Mouse (Mus musculus) liver, embryonic 12.5 days (tissue): ENCODE data around the gene Akap12. TPM values are rescaled to one million over a fixed set of nuclear protein-coding genes. Genes with fewer than 3 reads are reported as not detected.

ENCODE experiments used
- ATAC-seq: fragments of 200-750 bp; cut with Nextera tagmentation; 2 replicates; pipeline ENCODE4 v1.8.0; 2017; ENCODE audit warnings: moderate number of reproducible peaks, mild to moderate bottlenecking, moderate library complexity
- H3K27ac ChIP-seq: fragments of 300-500 bp; sonication (generic); 2 replicates; pipeline ENCODE4 v1.5.1; 2016; ENCODE audit warnings: mild to moderate bottlenecking
- H3K27me3 ChIP-seq: fragments of 300-500 bp; sonication (generic); replicated peaks from 2 replicates; pipeline ENCODE4 v1.6.1; 2016; ENCODE audit warnings: mild to moderate bottlenecking, moderate library complexity
- H3K36me3 ChIP-seq: fragments of 300-500 bp; sonication (generic); 2 replicates; pipeline ENCODE4 v1.6.1; 2016; ENCODE audit warnings: mild to moderate bottlenecking, moderate library complexity
- H3K4me1 ChIP-seq: fragments of 300-500 bp; sonication (generic); 2 replicates; pipeline ENCODE4 v1.6.1; 2016
- H3K4me2 ChIP-seq: fragments of 300-500 bp; sonication (generic); 2 replicates; pipeline ENCODE4 v1.6.1; 2016; ENCODE audit warnings: mild to moderate bottlenecking, moderate library complexity
- H3K4me3 ChIP-seq: fragments of 300-500 bp; sonication (generic); 2 replicates; pipeline ENCODE4 v1.5.1; 2016; ENCODE audit warnings: mild to moderate bottlenecking, moderate library complexity
- H3K9ac ChIP-seq: fragments of 300-500 bp; sonication (generic); 2 replicates; pipeline ENCODE4 v1.6.1; 2016; ENCODE audit warnings: mild to moderate bottlenecking, moderate library complexity
- H3K9me3 ChIP-seq: fragments of 300-500 bp; sonication (generic); replicated peaks from 2 replicates; pipeline ENCODE4 v1.6.1; 2016; ENCODE audit warnings: mild to moderate bottlenecking, moderate library complexity
- WGBS: fragments of 180-500 bp; shearing (Covaris S2); methylation state at CpG from one replicate; pipeline ENCODE4 v1.1.7; 2016; ENCODE audit not compliant: insufficient replicate concordance; 5-methylcytosine and 5-hydroxymethylcytosine counted together
- polyA plus RNA-seq: library from polyadenylated mRNA; unstranded; fragments of >200 nt; fragmentation: Nextera tagmentation; extraction: Ambion mirVana; gene quantifications from 2 replicates; pipeline ENCODE4 v1.2.1, GENCODE M21; 2016

Akap12 gene
- polyA plus RNA-seq, 1 experiment from 2014 or later = 7.1 TPM

DNA sequence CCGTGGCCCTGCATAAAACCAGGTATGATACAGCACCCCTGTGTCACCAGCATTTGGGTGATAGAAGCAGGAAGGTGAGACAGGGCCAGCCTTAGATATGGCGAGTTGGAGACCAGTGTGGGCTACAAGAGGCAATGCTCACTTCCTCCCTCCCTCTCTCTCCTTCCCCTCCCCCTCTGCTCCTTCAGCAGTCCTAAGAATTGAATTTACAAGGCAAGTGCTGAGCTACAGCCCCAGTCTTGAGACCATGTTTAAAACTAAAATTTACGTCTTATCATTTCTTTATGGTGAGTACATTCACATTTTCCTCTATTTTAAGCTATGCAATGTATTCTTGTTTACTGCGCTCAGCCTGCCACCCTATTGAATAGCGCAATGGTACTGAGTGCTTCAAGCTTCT, 5.3 kb upstream of the Akap12 start:
- Histone ChIP-seq H3K4me2 (no peak overlapping the region), H3K27me3 (peaks cover 17% of the 10 kb centered on the region), H3K36me3 (no peaks in the 10 kb centered on the region), H3K9ac (no peak overlapping the region), H3K27ac (no peak overlapping the region), H3K9me3 (no peaks in the 10 kb centered on the region), H3K4me3 (no peak overlapping the region), H3K4me1 (no peaks in the 10 kb centered on the region; the same call in 1 of the 2 replicates)
- 57% methylated on average over 5 of the region's 5 CpGs for WGBS
- no peak for ATAC-seq

DNA sequence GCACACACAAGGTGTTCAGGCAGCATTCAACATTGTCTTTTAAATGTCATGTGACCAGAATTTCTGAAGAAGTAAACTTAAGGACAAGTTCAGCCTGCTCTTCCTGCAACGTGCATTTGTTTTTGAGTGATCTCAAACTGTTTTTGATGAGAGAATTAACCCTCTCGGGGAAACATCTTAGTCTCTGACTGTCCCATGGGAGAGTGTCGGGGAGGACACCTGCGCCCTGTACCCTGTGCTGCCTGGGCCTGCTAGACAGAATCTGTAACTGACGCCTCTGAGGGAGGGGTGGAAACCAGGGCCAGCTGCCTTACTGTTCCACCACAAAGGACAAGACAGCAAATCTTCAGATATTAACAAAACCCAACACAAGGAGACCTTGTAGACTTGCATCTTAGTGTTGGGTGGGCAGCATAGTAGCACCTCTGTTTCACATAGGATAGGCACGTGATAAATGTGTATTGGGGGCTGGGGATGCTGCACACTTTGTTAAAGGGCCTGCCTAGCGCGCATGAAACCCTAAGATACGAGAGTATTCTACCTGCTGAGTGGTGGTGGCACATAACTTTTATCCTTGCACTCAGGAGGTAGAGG, 4.7 kb upstream of the Akap12 start:
- 68% methylated on average over 9 of the region's 9 CpGs for WGBS

DNA sequence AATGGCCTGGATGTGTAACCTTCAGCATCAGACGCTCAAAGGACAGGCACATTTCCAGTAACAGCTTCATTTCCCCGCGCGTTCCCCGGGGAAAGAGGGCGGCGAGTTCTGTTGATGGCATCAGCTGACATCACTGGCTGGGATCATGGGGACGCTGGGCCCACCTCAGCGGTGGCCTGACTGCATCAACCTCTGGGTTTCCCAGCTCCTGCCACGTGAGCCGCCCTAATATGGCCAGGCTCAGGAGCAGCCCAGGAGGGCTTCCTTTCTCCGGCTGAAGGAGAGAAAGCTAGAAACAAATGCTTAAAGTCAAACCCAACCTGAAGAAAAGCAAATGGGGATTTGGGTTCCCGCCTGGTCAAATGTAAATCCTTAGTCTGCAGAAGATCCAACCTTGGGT, 539 bp upstream of the Akap12 start:
- H3K9me3 ChIP-seq = no peaks in the 10 kb centered on the region
- no peak overlapping the region for H3K9ac ChIP-seq
- no peak for ATAC-seq

More for the DNA sequence above, 4.7 kb upstream of the Akap12 start:
- no peaks in the 10 kb centered on the region for H3K9me3 ChIP-seq
- H3K27me3 ChIP-seq = peaks cover 23% of the 10 kb centered on the region
- H3K36me3 ChIP-seq = no peaks in the 10 kb centered on the region
- no peak overlapping the region for H3K4me3 ChIP-seq
- no peak overlapping the region for H3K4me2 ChIP-seq
- H3K4me1 ChIP-seq = no peaks in the 10 kb centered on the region; the same call in 1 of the 2 replicates
- ATAC-seq = no peak
- H3K9ac ChIP-seq = no peak overlapping the region
- H3K27ac ChIP-seq = no peak overlapping the region

GRCm38 (mm10) chr10:4266931-4267310, 741 bp downstream of the Akap12 start:
- Histone ChIP-seq H3K4me1 (peaks cover 5% of the 10 kb centered on the region; the same call in 1 of the 2 replicates), H3K9me3 (no peaks in the 10 kb centered on the region), H3K36me3 (no peaks in the 10 kb centered on the region), H3K4me3 (peak overlapping the region; percentile 53), H3K27ac (no peak overlapping the region), H3K9ac (no peak overlapping the region), H3K27me3 (peaks cover 50% of the 10 kb centered on the region), H3K4me2 (peak overlapping the region; percentile 67)
- 5% methylated on average over 11 of the region's 11 CpGs for WGBS
- ATAC-seq = no peak

More for the DNA sequence above, 539 bp upstream of the Akap12 start:
- no peak overlapping the region for H3K27ac ChIP-seq
- peak overlapping the region; percentile 67 for H3K4me2 ChIP-seq
- peaks cover 5% of the 10 kb centered on the region; the same call in 1 of the 2 replicates for H3K4me1 ChIP-seq
- 21% methylated on average over 13 of the region's 13 CpGs for WGBS
- H3K36me3 ChIP-seq = no peaks in the 10 kb centered on the region
- H3K4me3 ChIP-seq = peak overlapping the region; percentile 53
- H3K27me3 ChIP-seq = peaks cover 50% of the 10 kb centered on the region

DNA sequence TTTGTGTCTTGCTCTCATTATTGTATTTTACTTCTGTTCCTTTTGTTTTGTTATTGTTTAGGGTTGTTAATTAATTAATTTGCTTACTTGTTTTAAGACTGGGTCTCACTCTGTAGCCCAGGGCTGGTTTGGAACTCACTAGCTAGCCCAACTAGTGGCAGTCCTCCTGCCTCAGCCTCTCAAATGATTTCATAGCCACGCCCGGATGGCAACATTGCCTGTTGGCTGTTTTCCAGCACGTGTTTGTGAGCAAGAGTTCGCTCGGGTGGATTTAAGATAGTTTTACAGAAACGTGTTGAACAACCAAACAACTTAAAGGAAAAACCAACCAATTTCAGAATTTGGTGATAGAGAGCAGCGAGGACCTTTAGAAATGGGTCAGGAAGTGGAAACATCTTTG, 1.3 kb downstream of the Akap12 start:
- no peak overlapping the region; the same call in 1 of the 2 replicates for H3K4me2 ChIP-seq
- H3K4me1 ChIP-seq = peaks cover 5% of the 10 kb centered on the region; the same call in 1 of the 2 replicates
- H3K9ac ChIP-seq = no peak overlapping the region
- ATAC-seq = no peak
- H3K4me3 ChIP-seq = no peak overlapping the region
- no peaks in the 10 kb centered on the region for H3K36me3 ChIP-seq
- H3K27ac ChIP-seq = no peak overlapping the region
- H3K9me3 ChIP-seq = no peaks in the 10 kb centered on the region
- 66% methylated on average over 7 of the region's 7 CpGs for WGBS
- peaks cover 50% of the 10 kb centered on the region for H3K27me3 ChIP-seq

GRCm38 (mm10) chr10:4268140-4268539, 2.0 kb downstream of the Akap12 start:
- no peak overlapping the region for H3K4me2 ChIP-seq
- H3K9ac ChIP-seq = no peak overlapping the region
- no peaks in the 10 kb centered on the region for H3K36me3 ChIP-seq
- no peaks in the 10 kb centered on the region for H3K9me3 ChIP-seq
- no peak overlapping the region for H3K4me3 ChIP-seq
- peaks cover 5% of the 10 kb centered on the region; the same call in 1 of the 2 replicates for H3K4me1 ChIP-seq
- no peak for ATAC-seq
- H3K27me3 ChIP-seq = peaks cover 50% of the 10 kb centered on the region
- WGBS = 80% methylated on average over 7 of the region's 7 CpGs
- no peak overlapping the region for H3K27ac ChIP-seq

GRCm38 (mm10) chr10:4275572-4275971, 9.4 kb downstream of the Akap12 start:
- H3K4me2 ChIP-seq = no peak overlapping the region
- H3K27me3 ChIP-seq = no peaks in the 10 kb centered on the region
- no peak overlapping the region for H3K9ac ChIP-seq
- H3K36me3 ChIP-seq = no peaks in the 10 kb centered on the region
- ATAC-seq = no peak
- WGBS = 77% methylated on average over 10 of the region's 10 CpGs
- H3K9me3 ChIP-seq = no peaks in the 10 kb centered on the region
- no peak overlapping the region for H3K27ac ChIP-seq
- no peak overlapping the region for H3K4me3 ChIP-seq
- H3K4me1 ChIP-seq = no peaks in the 10 kb centered on the region

- Histone ChIP-seq H3K27ac (no peak overlapping the region), H3K9ac (no peak overlapping the region), H3K9me3 (no peaks in the 10 kb centered on the region), H3K4me2 (no peak overlapping the region), H3K27me3 (no peaks in the 10 kb centered on the region), H3K4me1 (no peaks in the 10 kb centered on the region), H3K36me3 (no peaks in the 10 kb centered on the region), H3K4me3 (no peak overlapping the region)
- no peak for ATAC-seq
- 81% methylated on average over 13 of the region's 13 CpGs for WGBS
These were observed 9.9 kb downstream of the Akap12 start for GRCm38 (mm10) chr10:4276081-4276480.

DNA sequence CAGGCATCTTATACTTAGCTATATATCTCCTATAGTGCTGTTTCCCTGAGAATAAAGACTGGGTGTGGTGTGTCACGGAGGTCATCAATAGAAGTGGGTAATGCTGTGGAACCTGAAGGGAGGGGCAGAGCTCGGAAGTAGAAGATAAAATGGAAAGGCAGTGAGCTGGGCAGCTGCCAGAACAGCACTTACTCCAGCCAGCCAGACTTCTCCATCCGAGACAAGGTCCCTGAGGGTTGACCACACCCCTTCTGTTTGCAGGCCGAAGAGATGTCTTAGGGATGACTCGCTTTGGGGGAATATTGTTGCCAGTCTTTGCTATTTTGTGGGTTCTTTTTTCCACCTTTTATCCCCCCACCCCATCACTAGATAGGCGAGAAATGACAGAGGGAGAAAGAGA, 11.9 kb downstream of the Akap12 start:
- Histone ChIP-seq H3K9ac (no peak overlapping the region), H3K4me1 (no peaks in the 10 kb centered on the region), H3K27ac (no peak overlapping the region), H3K36me3 (no peaks in the 10 kb centered on the region), H3K27me3 (no peaks in the 10 kb centered on the region), H3K9me3 (no peaks in the 10 kb centered on the region), H3K4me3 (no peak overlapping the region), H3K4me2 (no peak overlapping the region)
- 37% methylated on average over 6 of the region's 6 CpGs for WGBS
- no peak for ATAC-seq

DNA sequence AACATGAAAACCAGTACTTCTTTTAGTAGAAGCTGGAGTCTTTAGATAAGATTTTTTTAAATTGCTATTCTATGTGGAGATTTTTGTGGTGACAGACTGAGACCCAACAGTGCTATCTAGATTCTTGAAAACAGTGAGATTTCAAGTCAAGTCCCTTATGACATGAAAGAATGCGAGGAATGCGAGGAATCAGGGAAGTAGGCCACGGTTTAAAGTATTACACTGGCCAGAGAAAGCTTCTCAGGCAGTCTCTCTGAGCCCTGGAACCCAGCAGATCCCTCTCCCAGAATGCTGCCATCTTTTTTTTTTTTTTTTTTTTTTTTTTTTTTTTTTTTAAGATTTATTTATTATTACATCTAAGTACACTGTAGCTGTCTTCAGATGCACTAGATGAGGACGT, 16.2 kb downstream of the Akap12 start:
- no peaks in the 10 kb centered on the region for H3K4me1 ChIP-seq
- no peaks in the 10 kb centered on the region for H3K27me3 ChIP-seq
- H3K9ac ChIP-seq = no peak overlapping the region
- H3K27ac ChIP-seq = no peak overlapping the region
- ATAC-seq = no peak
- no peaks in the 10 kb centered on the region for H3K36me3 ChIP-seq
- 56% methylated on average over 4 of the region's 4 CpGs for WGBS
- H3K4me2 ChIP-seq = no peak overlapping the region
- H3K9me3 ChIP-seq = no peaks in the 10 kb centered on the region
- H3K4me3 ChIP-seq = no peak overlapping the region

DNA sequence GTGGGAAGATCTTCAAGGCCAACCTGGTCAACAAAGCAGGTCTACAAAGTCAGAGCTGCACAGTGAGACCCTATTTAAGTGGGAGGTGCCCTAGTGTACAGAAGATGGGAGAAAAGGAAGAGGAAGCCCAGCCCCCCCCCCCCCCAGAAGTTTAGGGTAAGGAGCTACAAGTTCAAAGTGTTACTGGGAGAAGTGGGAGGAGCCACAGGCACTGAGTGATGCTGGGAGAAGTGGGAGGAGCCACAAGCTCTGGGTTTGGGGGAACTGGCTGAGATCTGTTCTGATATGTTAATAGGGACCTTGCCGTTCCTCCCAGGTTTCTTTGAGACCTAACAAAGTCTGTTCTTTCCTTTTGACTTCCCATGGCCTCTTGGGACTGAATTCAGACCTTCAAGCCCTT, 18.6 kb downstream of the Akap12 start:
- WGBS = 55% methylated on average over 1 of the region's 1 CpGs
- Histone ChIP-seq H3K4me3 (no peak overlapping the region), H3K9ac (no peak overlapping the region), H3K36me3 (no peaks in the 10 kb centered on the region), H3K27me3 (no peaks in the 10 kb centered on the region), H3K9me3 (no peaks in the 10 kb centered on the region), H3K27ac (no peak overlapping the region), H3K4me1 (no peaks in the 10 kb centered on the region), H3K4me2 (no peak overlapping the region)
- ATAC-seq = no peak

DNA sequence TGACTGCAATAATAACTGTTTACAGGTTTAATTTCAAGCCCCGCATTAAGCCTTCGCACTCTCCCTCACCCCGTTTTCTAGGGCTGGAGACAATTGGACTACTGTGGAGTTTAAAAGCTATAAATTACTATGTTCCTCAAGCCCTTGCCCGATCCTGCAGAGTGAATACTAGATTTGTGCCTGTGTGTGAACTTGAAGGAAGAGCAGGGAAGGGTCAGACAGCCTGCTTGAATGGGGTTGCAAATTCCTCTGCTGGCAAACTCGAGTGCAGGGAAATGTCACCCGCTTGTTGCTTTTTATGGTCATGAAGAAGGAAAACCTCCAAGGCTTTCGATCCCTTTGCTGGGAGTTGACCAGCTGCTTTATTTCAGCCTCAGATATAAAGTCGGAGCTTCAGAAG, 19.6 kb downstream of the Akap12 start:
- 64% methylated on average over 8 of the region's 8 CpGs for WGBS
- Histone ChIP-seq H3K4me2 (no peak overlapping the region), H3K9me3 (no peaks in the 10 kb centered on the region), H3K4me1 (no peaks in the 10 kb centered on the region), H3K9ac (no peak overlapping the region), H3K36me3 (no peaks in the 10 kb centered on the region), H3K4me3 (no peak overlapping the region), H3K27ac (no peak overlapping the region), H3K27me3 (no peaks in the 10 kb centered on the region)
- no peak for ATAC-seq

- Histone ChIP-seq H3K9ac (no peak overlapping the region), H3K36me3 (no peaks in the 10 kb centered on the region), H3K27me3 (no peaks in the 10 kb centered on the region), H3K9me3 (no peaks in the 10 kb centered on the region), H3K27ac (no peak overlapping the region), H3K4me3 (no peak overlapping the region), H3K4me1 (no peaks in the 10 kb centered on the region), H3K4me2 (no peak overlapping the region)
- 56% methylated on average over 5 of the region's 5 CpGs for WGBS
- ATAC-seq = no peak
These were observed 23.0 kb downstream of the Akap12 start for GRCm38 (mm10) chr10:4289171-4289570.
